Mouse (Mus musculus): ENCODE results near the gene Smndc1. TPM values are rescaled to one million over a fixed set of nuclear protein-coding genes. Genes with fewer than 3 reads are reported as not detected.

Gene Smndc1
- polyA plus RNA-seq, 1 experiment from 2014 or later = 38.5 TPM

- ATAC-seq (ENCODE audit: borderline replicate concordance, extremely low read depth, low FRiP score, low TSS enrichment) = no peak
- no peak overlapping the region for H3K4me2 ChIP-seq
- no peak overlapping the region for H3K27ac ChIP-seq
- H3K27me3 ChIP-seq = no peaks in the 10 kb centered on the region
- no peak overlapping the region for H3K4me3 ChIP-seq
- WGBS = 85% methylated on average over 6 of the region's 6 CpGs
- H3K9me3 ChIP-seq = no peaks in the 10 kb centered on the region
- peaks cover 1% of the 10 kb centered on the region; the same call in 1 of the 2 replicates for H3K4me1 ChIP-seq
- no peak overlapping the region for H3K9ac ChIP-seq
- H3K36me3 ChIP-seq = peaks cover 47% of the 10 kb centered on the region
These were observed 15.1 kb downstream of the Smndc1 start for GRCm38 (mm10) chr19:53375299-53375698.

DNA sequence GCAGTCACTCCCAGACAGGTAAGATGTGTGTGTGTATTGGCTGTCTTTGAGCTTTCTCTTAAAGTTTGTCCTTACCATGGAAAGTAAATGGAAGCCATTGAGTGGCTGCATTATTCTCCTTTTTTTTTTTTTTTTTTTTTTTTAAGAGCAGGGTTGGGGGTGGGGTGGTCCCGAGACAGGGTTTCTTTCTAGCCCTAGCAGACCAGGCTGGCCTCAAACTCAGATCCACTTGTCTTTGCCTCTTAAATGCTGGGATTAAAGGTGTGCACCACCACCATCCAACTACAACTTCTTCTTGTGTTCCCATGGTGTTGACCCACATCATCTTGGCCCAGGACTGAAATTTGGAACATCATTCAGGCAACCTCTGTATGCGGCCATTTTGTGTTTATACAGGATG, 16.8 kb downstream of the Smndc1 start:
- H3K27ac ChIP-seq = no peak overlapping the region
- H3K27me3 ChIP-seq = no peaks in the 10 kb centered on the region
- H3K4me1 ChIP-seq = peaks cover 6% of the 10 kb centered on the region; the same call in 1 of the 2 replicates
- H3K36me3 ChIP-seq = peaks cover 35% of the 10 kb centered on the region
- H3K9ac ChIP-seq = no peak overlapping the region
- H3K4me2 ChIP-seq = no peak overlapping the region
- 66% methylated on average over 2 of the region's 2 CpGs for WGBS
- no peak for ATAC-seq (ENCODE audit: borderline replicate concordance, extremely low read depth, low FRiP score, low TSS enrichment)
- no peaks in the 10 kb centered on the region for H3K9me3 ChIP-seq
- H3K4me3 ChIP-seq = no peak overlapping the region

- Histone ChIP-seq H3K9ac (no peak within 1 kb of the TSS), H3K9me3 (no peaks in the 10 kb centered on the region), H3K27ac (no peak within 1 kb of the TSS), H3K4me3 (no peak within 1 kb of the TSS), H3K4me2 (no peak within 1 kb of the TSS), H3K27me3 (no peaks in the 10 kb centered on the region), H3K4me1 (peaks cover 6% of the 10 kb centered on the region; the same call in 1 of the 2 replicates), H3K36me3 (peaks cover 24% of the 10 kb centered on the region)
- no peak for ATAC-seq (ENCODE audit: borderline replicate concordance, extremely low read depth, low FRiP score, low TSS enrichment)
- 76% methylated on average over 13 of the region's 13 CpGs for WGBS
These were observed 18.7 kb downstream of the Smndc1 start, which contains the start of gene Gm10197 for GRCm38 (mm10) chr19:53371666-53372065. Gm10197 (minus strand) TSS chr19:53371766.

GRCm38 (mm10) chr19:53370233-53370632, 20.1 kb downstream of the Smndc1 start:
- WGBS = 76% methylated on average over 15 of the region's 15 CpGs
- H3K4me3 ChIP-seq = no peak overlapping the region
- peaks cover 19% of the 10 kb centered on the region for H3K4me1 ChIP-seq

GRCm38 (mm10) chr19:53369469-53370043, 20.8 kb downstream of the Smndc1 start:
- WGBS = 23% methylated on average over 14 of the region's 14 CpGs
- Histone ChIP-seq H3K27me3 (no peaks in the 10 kb centered on the region), H3K9ac (no peak overlapping the region), H3K4me2 (no peak overlapping the region; the same call in 1 of the 2 replicates), H3K9me3 (no peaks in the 10 kb centered on the region), H3K27ac (no peak overlapping the region), H3K4me1 (peaks cover 25% of the 10 kb centered on the region), H3K4me3 (no peak overlapping the region), H3K36me3 (peaks cover 11% of the 10 kb centered on the region; the same call in 1 of the 2 replicates)
- ATAC-seq (ENCODE audit: borderline replicate concordance, extremely low read depth, low FRiP score, low TSS enrichment) = no peak

More at GRCm38 (mm10) chr19:53370233-53370632, 20.1 kb downstream of the Smndc1 start:
- no peak for ATAC-seq (ENCODE audit: borderline replicate concordance, extremely low read depth, low FRiP score, low TSS enrichment)
- H3K27me3 ChIP-seq = no peaks in the 10 kb centered on the region
- peaks cover 16% of the 10 kb centered on the region for H3K36me3 ChIP-seq
- no peak overlapping the region for H3K9ac ChIP-seq
- H3K9me3 ChIP-seq = no peaks in the 10 kb centered on the region
- H3K27ac ChIP-seq = peak overlapping the region; percentile 30; the same call in 1 of the 2 replicates
- H3K4me2 ChIP-seq = no peak overlapping the region

GRCm38 (mm10) chr19:53366881-53367280, 23.5 kb downstream of the Smndc1 start:
- Histone ChIP-seq H3K4me1 (peaks cover 30% of the 10 kb centered on the region), H3K27me3 (no peaks in the 10 kb centered on the region), H3K9ac (no peak overlapping the region), H3K9me3 (no peaks in the 10 kb centered on the region), H3K4me2 (no peak overlapping the region), H3K4me3 (no peak overlapping the region), H3K36me3 (peaks cover 6% of the 10 kb centered on the region; the same call in 1 of the 2 replicates), H3K27ac (no peak overlapping the region)
- ATAC-seq (ENCODE audit: borderline replicate concordance, extremely low read depth, low FRiP score, low TSS enrichment) = no peak
- WGBS = 85% methylated on average over 7 of the region's 7 CpGs

DNA sequence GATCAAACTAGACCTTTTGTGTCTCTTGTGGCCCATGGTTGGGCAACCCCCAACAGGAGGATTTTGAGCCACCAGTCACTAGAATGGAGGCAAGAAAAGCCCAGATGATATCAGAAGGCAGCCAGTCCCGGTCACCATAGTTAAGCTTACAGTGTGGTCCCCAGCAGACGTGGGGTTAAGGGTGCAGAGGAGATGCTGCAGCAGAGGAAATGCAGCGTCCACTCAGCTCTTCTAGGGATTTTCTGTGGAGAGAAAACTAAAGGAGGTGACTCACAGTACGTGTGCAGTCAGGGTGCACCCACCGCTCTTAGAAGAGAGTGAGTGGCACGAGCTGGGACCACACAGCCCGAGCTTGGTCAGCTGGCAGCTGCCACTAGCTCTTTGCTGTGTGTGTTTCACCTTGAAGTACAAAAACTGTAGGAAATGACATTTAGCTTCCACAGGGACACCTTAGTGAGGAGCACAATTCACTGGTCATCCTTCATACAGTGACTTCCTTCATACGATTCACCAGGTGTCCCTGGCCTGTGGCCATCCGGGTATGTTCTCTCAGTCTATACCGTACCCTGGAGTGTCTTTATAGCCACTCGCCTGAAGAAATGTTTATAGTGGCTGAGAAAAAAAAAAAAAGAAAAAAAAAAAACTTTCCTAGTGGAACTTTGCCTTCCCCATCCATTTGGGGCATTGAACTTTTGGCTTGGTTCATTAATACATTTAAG, 24.2 kb downstream of the Smndc1 start:
- Histone ChIP-seq H3K9ac (no peak overlapping the region), H3K27me3 (no peaks in the 10 kb centered on the region), H3K4me2 (no peak overlapping the region), H3K36me3 (no peaks in the 10 kb centered on the region), H3K4me3 (no peak overlapping the region), H3K9me3 (no peaks in the 10 kb centered on the region), H3K27ac (no peak overlapping the region), H3K4me1 (peaks cover 30% of the 10 kb centered on the region)
- 59% methylated on average over 11 of the region's 11 CpGs for WGBS
- no peak for ATAC-seq (ENCODE audit: borderline replicate concordance, extremely low read depth, low FRiP score, low TSS enrichment)

DNA sequence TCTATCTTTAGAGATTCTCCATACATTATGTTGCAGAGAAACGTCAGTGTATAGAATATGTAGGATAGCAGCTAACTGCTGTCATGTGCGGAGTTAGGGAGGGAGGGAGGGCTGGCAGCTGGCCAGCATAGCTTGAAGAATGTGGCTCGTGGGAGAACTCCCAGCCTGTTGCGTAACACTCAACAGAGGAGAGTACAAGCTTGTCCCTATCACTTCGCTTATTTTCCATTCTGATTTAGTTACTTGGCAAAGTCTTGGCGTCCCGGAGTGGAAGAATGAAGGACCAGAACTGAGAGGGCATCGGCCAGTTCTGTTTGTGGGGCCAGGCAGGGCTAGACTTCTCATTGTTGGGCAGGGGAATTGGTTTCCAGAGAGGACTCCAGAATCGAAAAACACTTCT, 25.4 kb downstream of the Smndc1 start:
- H3K4me2 ChIP-seq = peak overlapping the region; percentile 41
- ATAC-seq (ENCODE audit: borderline replicate concordance, extremely low read depth, low FRiP score, low TSS enrichment) = peak; percentile 94
- H3K27me3 ChIP-seq = no peaks in the 10 kb centered on the region
- H3K9ac ChIP-seq = no peak overlapping the region
- peak overlapping the region; percentile 85 for H3K27ac ChIP-seq
- H3K36me3 ChIP-seq = no peaks in the 10 kb centered on the region
- 8% methylated on average over 9 of the region's 9 CpGs for whole genome bisulfite sequencing
- peaks cover 36% of the 10 kb centered on the region for H3K4me1 ChIP-seq
- H3K9me3 ChIP-seq = no peaks in the 10 kb centered on the region
- H3K4me3 ChIP-seq = peak overlapping the region; percentile 19; the same call in 1 of the 2 replicates

DNA sequence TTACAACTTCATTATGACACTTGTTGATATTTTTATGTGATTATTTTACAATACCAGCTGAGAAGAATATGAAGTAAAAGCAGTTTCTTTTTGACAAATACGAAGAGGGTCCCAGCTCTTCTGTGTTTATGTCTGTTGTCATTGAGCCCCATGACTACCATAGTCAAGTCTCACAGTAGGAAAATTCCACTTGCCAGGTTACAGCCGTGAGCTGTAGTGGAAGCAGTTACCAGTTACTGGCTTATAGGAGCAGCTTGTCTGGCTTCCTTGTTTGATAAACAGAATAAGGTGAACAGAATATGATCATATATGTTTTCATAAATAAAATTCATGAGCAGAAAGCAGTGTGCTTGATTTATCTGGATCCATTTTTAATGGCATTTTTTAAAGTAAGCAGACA, 25.8 kb downstream of the Smndc1 start:
- Histone ChIP-seq H3K36me3 (no peaks in the 10 kb centered on the region), H3K4me2 (peak overlapping the region; percentile 37; the same call in 1 of the 2 replicates), H3K27me3 (no peaks in the 10 kb centered on the region), H3K9me3 (no peaks in the 10 kb centered on the region), H3K4me1 (peaks cover 39% of the 10 kb centered on the region), H3K4me3 (no peak overlapping the region), H3K27ac (peak overlapping the region; percentile 62), H3K9ac (no peak overlapping the region)
- peak; percentile 12; the same call in 1 of the 2 replicates for ATAC-seq (ENCODE audit: borderline replicate concordance, extremely low read depth, low FRiP score, low TSS enrichment)
- WGBS = 25% methylated on average over 2 of the region's 2 CpGs

DNA sequence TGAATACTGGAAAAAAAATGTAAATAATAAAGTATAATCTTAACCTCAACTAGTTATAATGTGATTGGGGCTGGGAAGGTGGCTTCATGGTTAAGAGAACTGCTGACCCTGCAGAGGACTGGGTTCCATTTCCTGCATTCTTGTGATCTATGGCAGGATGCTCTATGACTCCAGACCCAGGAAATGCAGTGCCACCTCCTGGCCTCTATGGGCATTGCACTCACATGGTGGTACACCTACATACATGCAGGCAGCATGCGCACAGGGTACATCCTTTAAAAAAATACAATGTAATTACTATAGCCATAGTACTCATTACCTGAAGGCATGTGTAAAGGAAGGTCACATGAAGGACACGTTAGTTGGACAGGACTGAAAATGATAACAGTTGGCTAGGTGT, 27.4 kb downstream of the Smndc1 start:
- Histone ChIP-seq H3K4me3 (no peak overlapping the region), H3K9ac (no peak overlapping the region), H3K9me3 (no peaks in the 10 kb centered on the region), H3K27ac (no peak overlapping the region), H3K27me3 (no peaks in the 10 kb centered on the region), H3K36me3 (no peaks in the 10 kb centered on the region), H3K4me1 (peaks cover 44% of the 10 kb centered on the region), H3K4me2 (no peak overlapping the region)
- ATAC-seq (ENCODE audit: borderline replicate concordance, extremely low read depth, low FRiP score, low TSS enrichment) = no peak
- WGBS = 45% methylated on average over 2 of the region's 2 CpGs

GRCm38 (mm10) chr19:53360265-53360958, 30.0 kb downstream of the Smndc1 start:
- no peak overlapping the region for H3K27ac ChIP-seq
- no peaks in the 10 kb centered on the region for H3K36me3 ChIP-seq
- H3K9ac ChIP-seq = no peak overlapping the region
- ATAC-seq (ENCODE audit: borderline replicate concordance, extremely low read depth, low FRiP score, low TSS enrichment) = no peak
- no peaks in the 10 kb centered on the region for H3K9me3 ChIP-seq
- 44% methylated on average over 8 of the region's 8 CpGs for WGBS
- no peak overlapping the region for H3K4me3 ChIP-seq
- no peaks in the 10 kb centered on the region for H3K27me3 ChIP-seq
- peaks cover 33% of the 10 kb centered on the region for H3K4me1 ChIP-seq
- peak overlapping the region; percentile 43 for H3K4me2 ChIP-seq
